Mouse (Mus musculus): Measurements from ENCODE around the gene Snx8. TPM values are rescaled to one million over a fixed set of nuclear protein-coding genes. Genes with fewer than 3 reads are reported as not detected.

The Snx8 gene
- polyA plus RNA-seq, 1 experiment from 2014 or later, result 35.9 TPM

- no peak for ATAC-seq
- 95% methylated on average over 4 of the region's 4 CpGs for WGBS
Observed at GRCm38 (mm10) chr5:140338779-140339178, 50.3 kb downstream of the Snx8 start.

GRCm38 (mm10) chr5:140336680-140337079 lies 52.4 kb downstream of the Snx8 start:
- no peak overlapping the region for H3K27ac ChIP-seq (ENCODE audit: low read length)
- H3K9ac ChIP-seq (ENCODE audit: low read depth, low read length), result no peak overlapping the region
- ATAC-seq, result no peak
- WGBS, result 64% methylated on average over 1 of the region's 1 CpGs
- H3K4me2 ChIP-seq (ENCODE audit: low read depth, low read length), result no peak overlapping the region
- H3K9me3 ChIP-seq (ENCODE audit: control insufficient read depth, low read length), result 0 out of 2 replicates have a peak, but pooled peaks cover 2% of the 10 kb centered on the region
- H3K4me1 ChIP-seq (ENCODE audit: control insufficient read depth, insufficient read depth, low read length), result 0 out of 2 replicates have a peak, but pooled peaks cover 2% of the 10 kb centered on the region
- no peaks in the 10 kb centered on the region for H3K27me3 ChIP-seq (replicated peaks; ENCODE audit: control insufficient read depth, insufficient read depth, low read length)
- no peak overlapping the region for H3K4me3 ChIP-seq (ENCODE audit: low read length)
- H3K36me3 ChIP-seq (ENCODE audit: control insufficient read depth, insufficient read depth, low read length), result peaks cover 23% of the 10 kb centered on the region

More at GRCm38 (mm10) chr5:140338779-140339178, 50.3 kb downstream of the Snx8 start:
- H3K27ac ChIP-seq (ENCODE audit: low read length), result no peak overlapping the region
- no peak overlapping the region for H3K4me3 ChIP-seq (ENCODE audit: low read length)
- H3K9ac ChIP-seq (ENCODE audit: low read depth, low read length), result no peak overlapping the region
- no peaks in the 10 kb centered on the region for H3K27me3 ChIP-seq (replicated peaks; ENCODE audit: control insufficient read depth, insufficient read depth, low read length)
- no peaks in the 10 kb centered on the region for H3K4me1 ChIP-seq (ENCODE audit: control insufficient read depth, insufficient read depth, low read length)
- H3K36me3 ChIP-seq (ENCODE audit: control insufficient read depth, insufficient read depth, low read length), result peaks cover 23% of the 10 kb centered on the region
- no peak overlapping the region for H3K4me2 ChIP-seq (ENCODE audit: low read depth, low read length)
- H3K9me3 ChIP-seq (ENCODE audit: control insufficient read depth, low read length), result 0 out of 2 replicates have a peak, but pooled peaks cover 2% of the 10 kb centered on the region

GRCm38 (mm10) chr5:140333631-140334030 lies 55.4 kb downstream of the Snx8 start:
- H3K27me3 ChIP-seq (replicated peaks; ENCODE audit: control insufficient read depth, insufficient read depth, low read length), result no peaks in the 10 kb centered on the region
- peaks cover 12% of the 10 kb centered on the region for H3K36me3 ChIP-seq (ENCODE audit: control insufficient read depth, insufficient read depth, low read length)
- 36% methylated on average over 2 of the region's 2 CpGs for WGBS
- H3K4me1 ChIP-seq (ENCODE audit: control insufficient read depth, insufficient read depth, low read length), result peaks cover 10% of the 10 kb centered on the region
- no peak overlapping the region for H3K27ac ChIP-seq (ENCODE audit: low read length)
- H3K9me3 ChIP-seq (ENCODE audit: control insufficient read depth, low read length), result no peaks in the 10 kb centered on the region
- no peak for ATAC-seq
- no peak overlapping the region for H3K9ac ChIP-seq (ENCODE audit: low read depth, low read length)
- no peak overlapping the region for H3K4me2 ChIP-seq (ENCODE audit: low read depth, low read length)
- H3K4me3 ChIP-seq (ENCODE audit: low read length), result no peak overlapping the region

- Histone ChIP-seq H3K36me3 (ENCODE audit: control insufficient read depth, insufficient read depth, low read length) (peaks cover 9% of the 10 kb centered on the region), H3K27me3 (replicated peaks; ENCODE audit: control insufficient read depth, insufficient read depth, low read length) (no peaks in the 10 kb centered on the region), H3K27ac (ENCODE audit: low read length) (no peak overlapping the region), H3K4me3 (ENCODE audit: low read length) (no peak overlapping the region), H3K9me3 (ENCODE audit: control insufficient read depth, low read length) (no peaks in the 10 kb centered on the region), H3K9ac (ENCODE audit: low read depth, low read length) (no peak overlapping the region), H3K4me1 (ENCODE audit: control insufficient read depth, insufficient read depth, low read length) (peaks cover 10% of the 10 kb centered on the region), H3K4me2 (ENCODE audit: low read depth, low read length) (peak overlapping the region; percentile 88; the same call in 1 of the 2 replicates)
- WGBS, result 56% methylated on average over 4 of the region's 4 CpGs
- peak; percentile 57; the same call in 1 of the 2 replicates for ATAC-seq
Observed at GRCm38 (mm10) chr5:140332519-140332918, 56.5 kb downstream of the Snx8 start.

- H3K4me2 ChIP-seq (ENCODE audit: low read depth, low read length), result peak within 1 kb of the TSS; percentile 88
- H3K36me3 ChIP-seq (ENCODE audit: control insufficient read depth, insufficient read depth, low read length), result peaks cover 10% of the 10 kb centered on the region
- under 1% methylated on average over 39 of the region's 39 CpGs for WGBS
- no peaks in the 10 kb centered on the region for H3K9me3 ChIP-seq (ENCODE audit: control insufficient read depth, low read length)
- H3K4me1 ChIP-seq (ENCODE audit: control insufficient read depth, insufficient read depth, low read length), result peaks cover 10% of the 10 kb centered on the region
- H3K27me3 ChIP-seq (replicated peaks; ENCODE audit: control insufficient read depth, insufficient read depth, low read length), result no peaks in the 10 kb centered on the region
- H3K9ac ChIP-seq (ENCODE audit: low read depth, low read length), result peak within 1 kb of the TSS; percentile 81
- H3K4me3 ChIP-seq (ENCODE audit: low read length), result peak within 1 kb of the TSS; percentile 75
- H3K27ac ChIP-seq (ENCODE audit: low read length), result peak within 1 kb of the TSS; percentile 91
- ATAC-seq, result peak; percentile 87
Observed at GRCm38 (mm10) chr5:140331615-140332512, 57.2 kb downstream of the Snx8 start, which contains the start of gene Mrm2. Mrm2 (minus strand) TSS chr5:140331898.

GRCm38 (mm10) chr5:140324058-140324457 lies 65.0 kb downstream of the Snx8 start:
- no peak for ATAC-seq
- WGBS, result 88% methylated on average over 5 of the region's 5 CpGs
- Histone ChIP-seq H3K4me3 (ENCODE audit: low read length) (no peak overlapping the region), H3K4me2 (ENCODE audit: low read depth, low read length) (no peak overlapping the region), H3K4me1 (ENCODE audit: control insufficient read depth, insufficient read depth, low read length) (peaks cover 6% of the 10 kb centered on the region; the same call in 1 of the 2 replicates), H3K9me3 (ENCODE audit: control insufficient read depth, low read length) (no peaks in the 10 kb centered on the region), H3K9ac (ENCODE audit: low read depth, low read length) (no peak overlapping the region), H3K27ac (ENCODE audit: low read length) (no peak overlapping the region), H3K27me3 (replicated peaks; ENCODE audit: control insufficient read depth, insufficient read depth, low read length) (no peaks in the 10 kb centered on the region), H3K36me3 (ENCODE audit: control insufficient read depth, insufficient read depth, low read length) (peaks cover 8% of the 10 kb centered on the region; the same call in 1 of the 2 replicates)

GRCm38 (mm10) chr5:140321756-140322575 lies 67.1 kb downstream of the Snx8 start:
- H3K27me3 ChIP-seq (replicated peaks; ENCODE audit: control insufficient read depth, insufficient read depth, low read length), result no peaks in the 10 kb centered on the region

GRCm38 (mm10) chr5:140321042-140321755 lies 67.9 kb downstream of the Snx8 start, which contains the start of the genes Mad1l1 and Nudt1:
Mad1l1 (minus strand) TSS chr5:140321552.
Nudt1 (plus strand) TSS chr5:140321656.
- Histone ChIP-seq H3K27ac (ENCODE audit: low read length) (peak within 1 kb of the TSS; percentile 68), H3K4me1 (ENCODE audit: control insufficient read depth, insufficient read depth, low read length) (peaks cover 6% of the 10 kb centered on the region; the same call in 1 of the 2 replicates), H3K4me2 (ENCODE audit: low read depth, low read length) (peak within 1 kb of the TSS; percentile 69), H3K36me3 (ENCODE audit: control insufficient read depth, insufficient read depth, low read length) (no peaks in the 10 kb centered on the region), H3K9ac (ENCODE audit: low read depth, low read length) (peak within 1 kb of the TSS; percentile 98), H3K27me3 (replicated peaks; ENCODE audit: control insufficient read depth, insufficient read depth, low read length) (no peaks in the 10 kb centered on the region), H3K9me3 (ENCODE audit: control insufficient read depth, low read length) (no peaks in the 10 kb centered on the region), H3K4me3 (ENCODE audit: low read length) (peak within 1 kb of the TSS; percentile 96)
- ATAC-seq, result peak; percentile 96
- under 1% methylated on average over 57 of the region's 60 CpGs for WGBS

More at GRCm38 (mm10) chr5:140321756-140322575, 67.1 kb downstream of the Snx8 start:
- H3K9ac ChIP-seq (ENCODE audit: low read depth, low read length), result peak overlapping the region; percentile 98
- H3K4me1 ChIP-seq (ENCODE audit: control insufficient read depth, insufficient read depth, low read length), result peaks cover 6% of the 10 kb centered on the region; the same call in 1 of the 2 replicates
- H3K27ac ChIP-seq (ENCODE audit: low read length), result peak overlapping the region; percentile 68
- H3K9me3 ChIP-seq (ENCODE audit: control insufficient read depth, low read length), result no peaks in the 10 kb centered on the region
- peak; percentile 32 for ATAC-seq
- peak overlapping the region; percentile 62 for H3K4me2 ChIP-seq (ENCODE audit: low read depth, low read length)
- peak overlapping the region; percentile 96 for H3K4me3 ChIP-seq (ENCODE audit: low read length)
- WGBS, result 1% methylated on average over 17 of the region's 17 CpGs
- no peaks in the 10 kb centered on the region for H3K36me3 ChIP-seq (ENCODE audit: control insufficient read depth, insufficient read depth, low read length)
